Mouse (Mus musculus) neural tube, embryonic 13.5 days (tissue): ENCODE results near the gene Dydc2. TPM values are rescaled to one million over a fixed set of nuclear protein-coding genes. Genes with fewer than 3 reads are reported as not detected.
"Not testable (repeated sequence)": the region's sequence is repeated elsewhere in the genome, so short reads cannot be mapped to it uniquely, and the experiment has no call there.

ENCODE experiments used
- ATAC-seq: fragments of 200-750 bp; cut with Nextera tagmentation; 2 replicates; pipeline ENCODE4 v1.8.0; 2017; ENCODE audit warnings: low read depth, mild to moderate bottlenecking, moderate TSS enrichment, moderate library complexity
- H3K27ac ChIP-seq: fragments of 300-500 bp; sonication (generic); replicated peaks from 2 replicates; pipeline ENCODE4 v1.5.1; 2015; ENCODE audit warnings: moderate library complexity, mild to moderate bottlenecking, inconsistent platforms
- H3K27me3 ChIP-seq: fragments of 300-500 bp; sonication (generic); 2 replicates; pipeline ENCODE4 v1.6.1; 2015; ENCODE audit warnings: mild to moderate bottlenecking, inconsistent platforms
- H3K36me3 ChIP-seq: fragments of 300-500 bp; sonication (generic); 2 replicates; pipeline ENCODE4 v1.6.1; 2015; ENCODE audit warnings: mild to moderate bottlenecking, inconsistent platforms
- H3K4me1 ChIP-seq: fragments of 300-500 bp; sonication (generic); replicated peaks from 2 replicates; pipeline ENCODE4 v1.6.1; 2015; ENCODE audit warnings: inconsistent platforms
- H3K4me2 ChIP-seq: fragments of 300-500 bp; sonication (generic); 2 replicates; pipeline ENCODE4 v1.6.1; 2015; ENCODE audit warnings: inconsistent platforms, mild to moderate bottlenecking, moderate library complexity
- H3K4me3 ChIP-seq: fragments of 300-500 bp; sonication (generic); 2 replicates; pipeline ENCODE4 v1.5.1; 2015; ENCODE audit warnings: mild to moderate bottlenecking, inconsistent platforms
- H3K9ac ChIP-seq: fragments of 300-500 bp; sonication (generic); 2 replicates; pipeline ENCODE4 v1.6.1; 2015; ENCODE audit warnings: moderate library complexity, mild to moderate bottlenecking, inconsistent platforms
- H3K9me3 ChIP-seq: fragments of 300-500 bp; sonication (generic); 2 replicates; pipeline ENCODE4 v1.6.1; 2016; ENCODE audit warnings: inconsistent platforms
- WGBS: fragments of 180-500 bp; shearing (Covaris S2); methylation state at CpG from one replicate; pipeline ENCODE4 v1.1.7; 2015; 5-methylcytosine and 5-hydroxymethylcytosine counted together
- polyA plus RNA-seq: library from polyadenylated mRNA; unstranded; fragments of >200 nt; fragmentation: Nextera tagmentation; extraction: Ambion mirVana; gene quantifications from 2 replicates; pipeline ENCODE4 v1.2.1, GENCODE M21; 2015

Dydc2 gene
- polyA plus RNA-seq, 1 experiment from 2014 or later = not detected

GRCm38 (mm10) chr14:41087509-41087908 is 18.5 kb upstream of the Dydc2 start:
- H3K4me2 ChIP-seq = no peak overlapping the region
- no peaks in the 10 kb centered on the region for H3K27me3 ChIP-seq
- H3K9ac ChIP-seq = no peak overlapping the region
- H3K4me1 ChIP-seq = no peaks in the 10 kb centered on the region
- no peak overlapping the region for H3K27ac ChIP-seq
- H3K9me3 ChIP-seq = no peaks in the 10 kb centered on the region
- no peak overlapping the region for H3K4me3 ChIP-seq
- WGBS = 82% methylated on average over 1 of the region's 1 CpGs
- no peaks in the 10 kb centered on the region for H3K36me3 ChIP-seq
- ATAC-seq = no peak

GRCm38 (mm10) chr14:41082408-41082807 is 13.4 kb upstream of the Dydc2 start:
- 90% methylated on average over 2 of the region's 2 CpGs for WGBS
- Histone ChIP-seq H3K9ac (no peak overlapping the region), H3K4me2 (no peak overlapping the region), H3K36me3 (no peaks in the 10 kb centered on the region), H3K27ac (no peak overlapping the region), H3K9me3 (no peaks in the 10 kb centered on the region), H3K4me3 (no peak overlapping the region), H3K27me3 (no peaks in the 10 kb centered on the region), H3K4me1 (no peaks in the 10 kb centered on the region)
- no peak for ATAC-seq

GRCm38 (mm10) chr14:41072944-41073275 is 3.9 kb upstream of the Dydc2 start:
- ATAC-seq = no peak; the same call in 1 of the 2 replicates
- peak overlapping the region; percentile 47 for H3K9ac ChIP-seq
- peaks cover 8% of the 10 kb centered on the region for H3K4me1 ChIP-seq
- H3K4me3 ChIP-seq = peak overlapping the region; percentile 45
- no peaks in the 10 kb centered on the region for H3K27me3 ChIP-seq
- no peaks in the 10 kb centered on the region for H3K36me3 ChIP-seq
- H3K9me3 ChIP-seq = no peaks in the 10 kb centered on the region
- peak overlapping the region; percentile 70 for H3K4me2 ChIP-seq
- 3% methylated on average over 8 of the region's 8 CpGs for WGBS
- no peak overlapping the region for H3K27ac ChIP-seq

- Histone ChIP-seq H3K27me3 (no peaks in the 10 kb centered on the region), H3K4me3 (peak within 1 kb of the TSS; percentile 45), H3K9ac (peak within 1 kb of the TSS; percentile 47), H3K27ac (no peak within 1 kb of the TSS), H3K9me3 (no peaks in the 10 kb centered on the region), H3K4me1 (peaks cover 8% of the 10 kb centered on the region), H3K4me2 (peak within 1 kb of the TSS; percentile 70), H3K36me3 (no peaks in the 10 kb centered on the region)
- 12% methylated on average over 23 of the region's 23 CpGs for WGBS
- ATAC-seq = peak; percentile 96
Observed at GRCm38 (mm10) chr14:41072229-41072943, 3.4 kb upstream of the Dydc2 start, which contains the start of gene Dydc1. Gene Dydc1, plus strand, starts transcription at chr14:41072911.

- Histone ChIP-seq H3K4me1 (peaks cover 8% of the 10 kb centered on the region), H3K27me3 (no peaks in the 10 kb centered on the region), H3K9me3 (no peaks in the 10 kb centered on the region), H3K36me3 (no peaks in the 10 kb centered on the region), H3K27ac (no peak overlapping the region), H3K4me2 (no peak overlapping the region), H3K9ac (no peak overlapping the region), H3K4me3 (no peak overlapping the region)
- ATAC-seq = no peak
- 82% methylated on average over 3 of the region's 3 CpGs for WGBS
Observed at GRCm38 (mm10) chr14:41070343-41070742, 1.3 kb upstream of the Dydc2 start.

GRCm38 (mm10) chr14:41066416-41066815 is 2.6 kb downstream of the Dydc2 start:
- Histone ChIP-seq H3K4me1 (no peaks in the 10 kb centered on the region), H3K4me3 (no peak overlapping the region), H3K36me3 (no peaks in the 10 kb centered on the region), H3K9me3 (no peaks in the 10 kb centered on the region), H3K27ac (no peak overlapping the region), H3K27me3 (no peaks in the 10 kb centered on the region), H3K4me2 (no peak overlapping the region), H3K9ac (no peak overlapping the region)
- no peak for ATAC-seq
- WGBS = 4% methylated on average over 1 of the region's 1 CpGs

- Histone ChIP-seq H3K4me3 (no peak overlapping the region), H3K27me3 (no peaks in the 10 kb centered on the region), H3K27ac (no peak overlapping the region), H3K4me2 (no peak overlapping the region), H3K9ac (no peak overlapping the region), H3K9me3 (no peaks in the 10 kb centered on the region), H3K36me3 (no peaks in the 10 kb centered on the region), H3K4me1 (no peaks in the 10 kb centered on the region)
- no peak for ATAC-seq
- WGBS = 36% methylated on average over 1 of the region's 2 CpGs
Observed at GRCm38 (mm10) chr14:41065168-41065567, 3.8 kb downstream of the Dydc2 start.

GRCm38 (mm10) chr14:41053190-41053589 is 15.8 kb downstream of the Dydc2 start:
- H3K27ac ChIP-seq = not testable (repeated sequence)
- 50% methylated on average over 3 of the region's 4 CpGs for WGBS

GRCm38 (mm10) chr14:41052481-41052880 is 16.5 kb downstream of the Dydc2 start:
- Histone ChIP-seq H3K4me1 (no peaks in the 10 kb centered on the region), H3K9me3 (no peaks in the 10 kb centered on the region), H3K27me3 (no peaks in the 10 kb centered on the region), H3K9ac (no peak overlapping the region), H3K4me3 (no peak overlapping the region), H3K4me2 (no peak overlapping the region), H3K36me3 (no peaks in the 10 kb centered on the region), H3K27ac (no peak overlapping the region)
- 74% methylated on average over 5 of the region's 5 CpGs for WGBS
- no peak for ATAC-seq

More at GRCm38 (mm10) chr14:41053190-41053589, 15.8 kb downstream of the Dydc2 start:
- H3K27me3 ChIP-seq, H3K9ac ChIP-seq, H3K9me3 ChIP-seq, H3K4me1 ChIP-seq, H3K36me3 ChIP-seq, H3K4me2 ChIP-seq, ATAC-seq, H3K4me3 ChIP-seq: not testable (repeated sequence)

GRCm38 (mm10) chr14:41050471-41050870 is 18.5 kb downstream of the Dydc2 start:
- H3K27me3 ChIP-seq = no peaks in the 10 kb centered on the region
- no peaks in the 10 kb centered on the region for H3K36me3 ChIP-seq
- 77% methylated on average over 6 of the region's 6 CpGs for WGBS
- H3K4me3 ChIP-seq = no peak overlapping the region
- ATAC-seq = no peak
- no peak overlapping the region for H3K4me2 ChIP-seq
- H3K4me1 ChIP-seq = no peaks in the 10 kb centered on the region
- no peak overlapping the region for H3K9ac ChIP-seq
- no peak overlapping the region for H3K27ac ChIP-seq
- no peaks in the 10 kb centered on the region for H3K9me3 ChIP-seq

GRCm38 (mm10) chr14:41047402-41047801 is 21.6 kb downstream of the Dydc2 start:
- ATAC-seq = no peak
- H3K27ac ChIP-seq = no peak overlapping the region
- 81% methylated on average over 2 of the region's 2 CpGs for WGBS

GRCm38 (mm10) chr14:41035146-41035798 is 33.7 kb downstream of the Dydc2 start:
- Histone ChIP-seq H3K4me3 (no peak overlapping the region), H3K27ac (no peak overlapping the region), H3K4me1 (no peaks in the 10 kb centered on the region), H3K9ac (no peak overlapping the region), H3K9me3 (no peaks in the 10 kb centered on the region), H3K36me3 (no peaks in the 10 kb centered on the region), H3K27me3 (no peaks in the 10 kb centered on the region), H3K4me2 (no peak overlapping the region)
- ATAC-seq = 0 out of 2 replicates have a peak, but pooled peaks have one; percentile 41
- WGBS = 36% methylated on average over 6 of the region's 6 CpGs

More at GRCm38 (mm10) chr14:41047402-41047801, 21.6 kb downstream of the Dydc2 start:
- no peaks in the 10 kb centered on the region for H3K4me1 ChIP-seq
- H3K4me3 ChIP-seq = no peak overlapping the region
- H3K9ac ChIP-seq = no peak overlapping the region
- no peaks in the 10 kb centered on the region for H3K9me3 ChIP-seq
- no peaks in the 10 kb centered on the region for H3K27me3 ChIP-seq
- no peak overlapping the region for H3K4me2 ChIP-seq
- H3K36me3 ChIP-seq = no peaks in the 10 kb centered on the region
